Mouse (Mus musculus) brain, embryonic 14.5 days (tissue): ENCODE measurements at regions not wholly inside any gene's neighbourhood (a gene's known extent, or its start where the extent isn't known, plus 50 kb on each side); places are given as distances from the start of the nearest gene placed in this dataset.
"Not testable (repeated sequence)": the region's sequence is repeated elsewhere in the genome, so short reads cannot be mapped to it uniquely, and the experiment has no call there.

Experiments used
- DNase-seq: peaks from one replicate; pipeline ENCODE4 v3.0.0-alpha.2; 2011; ENCODE audit warnings: low read depth
- CTCF ChIP-seq: fragments of 200-500 bp; IDR thresholded peaks from 2 replicates; pipeline ENCODE4 v1.5.1; 2012; ENCODE audit warnings: inconsistent platforms, mild to moderate bottlenecking, moderate library complexity, borderline replicate concordance; ENCODE audit not compliant: insufficient read depth, insufficient read length; ENCODE audit errors: extremely low read depth
- POLR2A ChIP-seq: fragments of 200-500 bp; IDR thresholded peaks from 2 replicates; pipeline ENCODE4 v1.6.1; 2012; ENCODE audit warnings: mild to moderate bottlenecking, inconsistent platforms, borderline replicate concordance; ENCODE audit not compliant: poor library complexity, insufficient read depth, insufficient read length, severe bottlenecking; ENCODE audit errors: extremely low read depth

DNA sequence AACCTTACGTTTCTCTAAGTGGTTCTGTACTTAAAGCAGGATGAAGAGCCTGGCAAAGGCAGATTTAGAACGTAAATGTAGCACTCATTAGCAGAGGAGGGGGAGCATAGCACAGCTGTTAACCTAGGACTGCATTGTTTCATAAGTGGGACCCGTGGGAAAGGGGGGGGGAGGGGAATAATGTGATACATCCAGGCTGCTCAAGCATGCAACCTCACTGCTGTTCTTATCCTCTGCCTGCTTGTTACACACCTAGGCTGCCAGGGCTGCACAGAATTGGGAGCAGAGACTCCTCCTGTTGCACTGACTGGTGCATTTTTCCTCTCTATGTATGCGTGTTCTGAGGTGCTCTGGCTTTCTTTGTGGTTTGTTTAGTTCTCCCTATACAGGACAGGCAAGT lies 180.1 kb upstream of the Tac1 start:
- peak; percentile 69 for DNase-seq
- no peak for TF ChIP-seq CTCF
- TF ChIP-seq POLR2A = no peak

- DNase-seq = no peak
- TF ChIP-seq CTCF = no peak
- TF ChIP-seq POLR2A = no peak
These were observed 178.8 kb upstream of the Tac1 start for GRCm38 (mm10) chr6:7375851-7376250.

DNA sequence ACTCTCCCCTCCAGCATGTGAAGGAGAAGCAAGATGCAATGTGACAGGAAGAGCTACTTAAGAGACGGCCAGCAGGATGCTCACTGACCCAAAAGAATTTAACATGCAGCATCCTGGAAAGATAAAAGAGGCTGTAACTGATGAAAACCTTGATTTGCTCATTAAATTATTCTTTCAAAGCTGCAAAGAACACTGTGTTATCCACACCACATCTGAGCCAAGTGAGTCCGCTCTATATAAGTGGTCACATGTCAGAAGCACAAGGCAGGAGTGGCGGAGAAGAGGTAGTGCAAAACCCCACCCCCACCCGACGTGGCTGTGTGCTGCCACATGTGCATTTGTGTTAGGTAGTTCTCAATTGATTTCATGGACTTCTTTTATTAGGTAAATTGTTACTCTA lies 176.0 kb upstream of the Tac1 start:
- peak; percentile 37 for DNase-seq
- no peak for TF ChIP-seq CTCF
- TF ChIP-seq POLR2A = no peak

GRCm38 (mm10) chr6:7424731-7425130 lies 129.9 kb upstream of the Tac1 start:
- DNase-seq = no peak
- TF ChIP-seq POLR2A = no peak
- TF ChIP-seq CTCF = no peak

DNA sequence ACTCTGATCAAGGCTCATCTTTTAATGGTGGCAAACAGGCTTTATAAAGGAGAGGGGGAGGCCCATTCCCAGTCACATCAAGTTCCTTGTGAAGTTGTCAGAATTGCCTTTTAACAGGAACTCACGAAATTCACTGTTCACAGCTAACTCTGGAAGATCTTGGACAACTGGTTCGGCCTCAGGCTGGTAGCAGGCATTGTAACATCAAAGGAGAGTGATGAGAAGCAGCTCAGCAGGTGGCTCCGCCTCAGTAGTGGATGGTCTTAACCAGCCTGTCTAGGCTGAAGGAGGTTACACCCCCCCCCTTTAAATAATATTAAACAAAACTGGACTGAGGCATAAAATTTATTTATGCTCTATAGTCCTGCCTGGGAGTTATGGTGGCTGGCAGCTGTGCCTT lies 113.0 kb upstream of the Tac1 start:
- TF ChIP-seq POLR2A = no peak
- no peak for TF ChIP-seq CTCF
- DNase-seq = no peak

GRCm38 (mm10) chr6:7442286-7442685 lies 112.4 kb upstream of the Tac1 start:
- not testable (repeated sequence) for DNase-seq

DNA sequence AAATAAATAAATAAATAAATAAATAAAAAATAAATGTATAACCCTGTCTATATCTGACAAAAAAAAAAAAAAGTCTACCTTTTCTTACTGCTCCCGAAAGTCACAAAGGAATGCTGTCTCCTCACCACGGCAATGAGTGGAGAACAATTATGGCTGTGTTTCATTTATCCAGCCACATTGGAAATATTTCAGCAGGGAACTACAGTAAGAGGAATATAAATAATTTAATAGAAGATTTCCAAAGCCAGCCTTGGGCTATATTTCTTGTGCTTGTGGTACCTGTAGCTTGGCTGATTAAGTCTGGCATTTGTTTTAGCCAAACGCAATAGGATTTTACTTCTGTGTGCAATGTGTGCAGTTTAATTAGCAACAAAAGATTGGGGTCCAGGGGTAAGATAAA lies 98.8 kb upstream of the Tac1 start:
- no peak for DNase-seq
- TF ChIP-seq CTCF (no peak), POLR2A (no peak)

DNA sequence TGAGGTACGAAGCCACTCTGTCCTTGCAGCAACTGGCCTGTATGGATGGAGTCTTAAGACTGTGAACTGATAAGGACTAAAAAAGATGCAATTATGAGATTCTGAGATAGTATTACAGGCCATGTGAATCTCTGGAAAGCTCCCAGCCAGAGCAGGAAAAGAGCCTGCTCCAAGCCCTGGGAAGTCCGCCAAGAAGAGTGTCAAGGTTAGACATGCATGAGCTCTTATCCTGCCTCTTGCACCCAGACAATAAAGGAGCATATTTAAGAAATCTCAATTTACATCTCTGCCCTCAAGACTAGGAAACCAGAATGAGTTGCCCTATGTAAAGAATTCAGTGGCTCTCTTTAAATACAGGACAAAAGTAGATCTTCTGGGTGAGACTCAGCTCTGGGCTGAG lies 90.8 kb upstream of the Tac1 start:
- peak; percentile 64 for DNase-seq
- TF ChIP-seq POLR2A = no peak
- TF ChIP-seq CTCF = no peak

DNA sequence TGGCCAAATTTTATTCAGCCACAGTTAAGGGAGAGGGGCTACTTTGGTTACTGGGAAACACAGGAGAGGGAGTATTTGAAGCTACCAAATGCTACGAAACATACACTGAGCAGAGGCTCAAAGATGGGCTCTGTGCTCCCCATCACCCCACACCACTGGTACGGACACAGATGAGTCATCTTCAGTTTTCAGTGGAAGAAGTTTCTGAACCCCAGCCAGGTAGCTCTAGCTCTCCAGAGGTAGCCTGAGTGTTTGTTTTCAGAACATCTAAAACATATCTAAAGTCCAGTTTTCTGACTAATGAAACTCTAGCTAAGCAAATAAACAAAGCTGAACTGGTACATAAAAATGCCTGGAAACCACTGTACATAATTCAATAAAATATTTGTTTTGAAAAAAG lies 90.3 kb upstream of the Tac1 start:
- DNase-seq = no peak
- TF ChIP-seq CTCF = no peak
- no peak for TF ChIP-seq POLR2A

- peak; percentile 84 for DNase-seq
These were observed 82.2 kb upstream of the Tac1 start for GRCm38 (mm10) chr6:7472366-7473026.

GRCm38 (mm10) chr6:7473730-7474129 lies 80.9 kb upstream of the Tac1 start:
- no peak for TF ChIP-seq POLR2A
- TF ChIP-seq CTCF = no peak
- DNase-seq = peak; percentile 39

More at GRCm38 (mm10) chr6:7472366-7473026, 82.2 kb upstream of the Tac1 start:
- TF ChIP-seq POLR2A (no peak), CTCF (no peak)

DNA sequence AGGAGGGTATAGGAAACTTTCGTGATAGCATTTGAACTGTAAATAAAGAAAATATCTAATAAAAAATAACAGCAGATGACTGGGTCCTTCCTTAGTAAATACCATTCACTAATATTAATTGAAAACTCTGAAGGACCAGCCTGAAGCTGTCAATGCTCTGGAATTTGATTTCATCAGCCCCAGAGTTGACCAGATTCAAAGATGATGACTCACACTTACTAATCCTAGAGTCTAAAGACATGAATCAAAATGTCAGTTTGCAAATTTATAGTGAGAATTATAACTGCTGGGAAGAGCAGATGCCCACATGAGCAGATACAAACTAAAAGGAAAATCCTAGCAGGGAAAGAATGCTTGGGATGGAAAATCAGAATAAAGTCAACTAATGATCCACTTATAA lies 77.8 kb upstream of the Tac1 start:
- DNase-seq = no peak
- TF ChIP-seq CTCF (no peak), POLR2A (no peak)
